Mouse (Mus musculus): ENCODE measurements at regions not wholly inside any gene's neighbourhood (a gene's known extent, or its start where the extent isn't known, plus 50 kb on each side); places are given as distances from the start of the nearest gene placed in this dataset.

- no peak for TF ChIP-seq CTCF (IDR thresholded peaks at IDR 0.05)
- no peak for DNase-seq
- Histone ChIP-seq H3K27ac (no peak overlapping the region), H3K4me3 (no peak overlapping the region)
- intact Hi-C loops (cut with DNase I) = no loop called here
These were observed 137.7 kb downstream of the Erv3 start for GRCm38 (mm10) chr2:131721631-131722545.

- intact Hi-C loops (cut with DNase I) = no loop called here
- no peak for TF ChIP-seq CTCF (IDR thresholded peaks at IDR 0.05)
These were observed 142.0 kb downstream of the Erv3 start for GRCm38 (mm10) chr2:131717561-131717960.

GRCm38 (mm10) chr2:131716841-131717240, 142.7 kb downstream of the Erv3 start:
- Histone ChIP-seq H3K4me3 (no peak overlapping the region), H3K27ac (no peak overlapping the region)
- no peak for DNase-seq
- intact Hi-C loops (cut with DNase I) = no loop called here
- no peak for TF ChIP-seq CTCF (IDR thresholded peaks at IDR 0.05)

More at GRCm38 (mm10) chr2:131717561-131717960, 142.0 kb downstream of the Erv3 start:
- no peak overlapping the region for H3K27ac ChIP-seq
- H3K4me3 ChIP-seq = no peak overlapping the region
- no peak for DNase-seq

- Histone ChIP-seq H3K27ac (no peak overlapping the region), H3K4me3 (no peak overlapping the region)
- no peak for DNase-seq
- TF ChIP-seq CTCF (IDR thresholded peaks at IDR 0.05) = no peak
- intact Hi-C loops (cut with DNase I) = no loop called here
These were observed 144.2 kb downstream of the Erv3 start for GRCm38 (mm10) chr2:131715381-131715780.

- no peak for TF ChIP-seq CTCF (IDR thresholded peaks at IDR 0.05)
- no peak for DNase-seq
- Histone ChIP-seq H3K4me3 (no peak overlapping the region), H3K27ac (no peak overlapping the region)
- intact Hi-C loops (cut with DNase I) = no loop called here
These were observed 147.7 kb downstream of the Erv3 start for GRCm38 (mm10) chr2:131711886-131712285.

- DNase-seq = no peak
- no peak for TF ChIP-seq CTCF (IDR thresholded peaks at IDR 0.05)
- Histone ChIP-seq H3K4me3 (no peak overlapping the region), H3K27ac (no peak overlapping the region)
- intact Hi-C loops (cut with DNase I) = no loop called here
These were observed 144.5 kb upstream of the Adra1d start for GRCm38 (mm10) chr2:131706565-131706964.

GRCm38 (mm10) chr2:131704406-131704805, 142.3 kb upstream of the Adra1d start:
- intact Hi-C loops (cut with DNase I) = no loop called here
- Histone ChIP-seq H3K27ac (no peak overlapping the region), H3K4me3 (no peak overlapping the region)
- TF ChIP-seq CTCF (IDR thresholded peaks at IDR 0.05) = no peak
- DNase-seq = no peak

GRCm38 (mm10) chr2:131702146-131702545, 140.1 kb upstream of the Adra1d start:
- Histone ChIP-seq H3K27ac (no peak overlapping the region), H3K4me3 (no peak overlapping the region)
- no peak for TF ChIP-seq CTCF (IDR thresholded peaks at IDR 0.05)
- no peak for DNase-seq
- intact Hi-C loops (cut with DNase I) = no loop called here

GRCm38 (mm10) chr2:131699798-131700197, 137.7 kb upstream of the Adra1d start:
- intact Hi-C loops (cut with DNase I) = no loop called here
- H3K27ac ChIP-seq = no peak overlapping the region
- no peak for DNase-seq
- H3K4me3 ChIP-seq = no peak overlapping the region
- TF ChIP-seq CTCF (IDR thresholded peaks at IDR 0.05) = no peak

GRCm38 (mm10) chr2:131698008-131698965, 136.2 kb upstream of the Adra1d start:
- no peak for TF ChIP-seq CTCF (IDR thresholded peaks at IDR 0.05)
- no peak for DNase-seq
- intact Hi-C loops (cut with DNase I) = no loop called here
- Histone ChIP-seq H3K27ac (no peak overlapping the region), H3K4me3 (no peak overlapping the region)

- intact Hi-C loops (cut with DNase I) = no loop called here
- Histone ChIP-seq H3K4me3 (no peak overlapping the region), H3K27ac (no peak overlapping the region)
- TF ChIP-seq CTCF (IDR thresholded peaks at IDR 0.05) = no peak
- DNase-seq = peak; percentile 19
These were observed 134.2 kb upstream of the Adra1d start for GRCm38 (mm10) chr2:131696307-131696706.

- Histone ChIP-seq H3K4me3 (no peak overlapping the region), H3K27ac (no peak overlapping the region)
- no peak for DNase-seq
- no peak for TF ChIP-seq CTCF (IDR thresholded peaks at IDR 0.05)
- intact Hi-C loops (cut with DNase I) = no loop called here
These were observed 127.9 kb upstream of the Adra1d start for GRCm38 (mm10) chr2:131689996-131690395.

- H3K4me3 ChIP-seq = no peak overlapping the region
- no peak for TF ChIP-seq CTCF (IDR thresholded peaks at IDR 0.05)
- no peak overlapping the region for H3K27ac ChIP-seq
- no peak for DNase-seq
- intact Hi-C loops (cut with DNase I) = no loop called here
These were observed 126.2 kb upstream of the Adra1d start for GRCm38 (mm10) chr2:131688282-131688681.

All from gastrocnemius, adult 2 months (tissue).